Mouse (Mus musculus) erythroblast, adult 5-6 weeks (primary cell): ENCODE results near the gene Cbr4. TPM values are rescaled to one million over a fixed set of nuclear protein-coding genes. Genes with fewer than 3 reads are reported as not detected.

Experiments used
- ATAC-seq: replicated peaks from 2 replicates; pipeline ENCODE4 v1.8.0; 2016; ENCODE audit warnings: moderate number of reproducible peaks, mild to moderate bottlenecking, moderate TSS enrichment, inconsistent platforms; ENCODE audit not compliant: poor library complexity, low FRiP score, severe bottlenecking
- total RNA-seq, 2 experiments: library from RNA; stranded (forward) in 1 of 2; stranded (reverse) in 1 of 2; fragments of 150-400 nt in 1 of 2; fragments of 200-764, 138-1000 nt in 1 of 2; gene quantifications; 2 replicates each; pipeline versions ENCODE4 v1.2.3 to v1.2.4; 2015 to 2017; ENCODE audit warnings: low replicate concordance in 2 of 2

Gene Cbr4
- total RNA-seq, 2 experiments from 2014 or later = 4.8 to 5.3 TPM

DNA sequence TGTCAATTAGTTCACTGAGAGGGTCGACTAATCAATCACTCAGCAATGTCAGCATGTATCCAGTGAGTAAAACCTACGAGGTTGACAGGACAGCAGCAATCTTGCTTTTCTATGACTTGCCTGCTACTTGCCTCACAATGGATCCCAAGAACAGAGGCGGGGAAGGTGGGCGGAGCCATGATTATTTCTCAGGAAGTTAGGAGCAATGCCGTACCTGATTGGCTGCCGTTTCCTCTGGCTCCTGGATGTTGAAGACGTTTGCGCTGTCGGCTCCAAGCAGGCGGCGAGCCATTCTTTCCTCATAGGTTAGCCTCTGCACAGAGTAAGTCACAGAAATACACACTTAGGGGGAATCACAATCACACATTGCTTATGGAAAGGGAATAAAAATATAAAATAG, 47.9 kb downstream of the Cbr4 start:
- no peak for ATAC-seq

DNA sequence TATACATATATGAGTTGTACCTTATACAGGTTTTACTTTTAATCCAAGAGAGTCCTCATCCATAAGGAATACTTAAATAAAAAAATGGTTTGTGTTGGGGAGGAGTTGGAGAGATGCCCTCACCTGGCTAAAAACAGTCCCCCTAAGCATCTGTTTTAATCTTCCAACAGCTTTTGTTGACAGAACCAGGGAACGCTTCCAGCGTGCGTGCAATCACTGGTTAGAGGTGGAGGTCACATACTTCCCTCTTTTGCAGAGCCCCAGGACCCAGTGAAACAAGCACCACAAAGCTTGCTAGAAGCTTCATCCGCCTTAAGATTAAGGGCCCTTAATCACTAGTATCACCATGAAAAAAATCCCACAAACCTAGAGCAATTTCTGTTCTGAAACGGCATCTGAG, 49.9 kb downstream of the Cbr4 start:
- no peak for ATAC-seq

DNA sequence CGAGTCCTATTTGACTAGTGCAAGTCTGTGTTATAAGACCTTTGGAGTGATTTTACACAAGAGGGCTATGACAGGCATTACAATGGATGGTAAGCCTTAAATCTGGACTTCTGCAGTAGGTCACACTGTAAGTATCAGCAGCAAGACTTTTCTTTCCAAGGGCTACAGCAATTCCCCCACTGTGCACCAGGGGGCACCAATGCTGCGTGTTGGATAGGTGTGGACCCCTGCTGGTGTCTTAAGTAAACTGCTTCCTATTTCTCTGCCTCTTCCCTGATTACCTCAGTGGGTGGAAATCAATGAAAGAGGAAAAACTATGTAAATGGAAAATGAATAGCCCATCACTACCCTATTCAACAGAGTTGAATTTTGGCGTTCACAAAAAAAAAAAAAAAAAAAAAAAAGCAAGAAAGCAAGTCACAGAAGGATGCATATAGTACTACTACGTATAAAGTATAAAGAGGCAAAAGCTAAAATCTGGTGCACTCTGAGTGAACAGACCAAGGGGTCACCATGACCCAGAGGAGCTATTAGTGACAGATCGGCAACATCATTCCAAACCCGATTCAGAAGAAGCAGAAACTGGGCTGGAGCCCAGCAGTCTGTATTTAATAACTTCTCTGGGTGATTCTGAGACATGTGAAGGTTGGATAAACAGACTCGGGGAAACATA, 52.4 kb downstream of the Cbr4 start:
- ATAC-seq = peak; percentile 79

DNA sequence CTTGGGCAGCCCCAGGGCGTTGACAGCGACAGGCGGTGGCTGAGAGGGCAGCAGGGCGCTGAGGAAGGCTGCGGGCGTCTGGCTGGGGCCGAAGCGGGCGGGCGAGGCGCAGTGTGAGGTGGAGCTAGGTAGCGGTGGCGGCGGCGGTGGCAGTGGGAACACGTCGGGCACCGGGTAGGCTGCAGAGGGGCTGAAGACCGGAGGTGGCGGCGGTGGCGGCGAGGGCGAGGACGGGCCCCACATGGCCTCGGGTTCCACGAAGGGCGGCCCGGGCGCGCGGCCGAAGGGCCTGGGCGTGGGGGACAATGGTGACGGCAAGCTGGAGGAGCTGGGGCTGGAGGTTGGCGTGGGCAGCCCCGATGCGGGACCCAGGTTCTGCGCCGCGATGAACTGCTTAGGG, 62.1 kb downstream of the Cbr4 start:
- ATAC-seq = no peak

DNA sequence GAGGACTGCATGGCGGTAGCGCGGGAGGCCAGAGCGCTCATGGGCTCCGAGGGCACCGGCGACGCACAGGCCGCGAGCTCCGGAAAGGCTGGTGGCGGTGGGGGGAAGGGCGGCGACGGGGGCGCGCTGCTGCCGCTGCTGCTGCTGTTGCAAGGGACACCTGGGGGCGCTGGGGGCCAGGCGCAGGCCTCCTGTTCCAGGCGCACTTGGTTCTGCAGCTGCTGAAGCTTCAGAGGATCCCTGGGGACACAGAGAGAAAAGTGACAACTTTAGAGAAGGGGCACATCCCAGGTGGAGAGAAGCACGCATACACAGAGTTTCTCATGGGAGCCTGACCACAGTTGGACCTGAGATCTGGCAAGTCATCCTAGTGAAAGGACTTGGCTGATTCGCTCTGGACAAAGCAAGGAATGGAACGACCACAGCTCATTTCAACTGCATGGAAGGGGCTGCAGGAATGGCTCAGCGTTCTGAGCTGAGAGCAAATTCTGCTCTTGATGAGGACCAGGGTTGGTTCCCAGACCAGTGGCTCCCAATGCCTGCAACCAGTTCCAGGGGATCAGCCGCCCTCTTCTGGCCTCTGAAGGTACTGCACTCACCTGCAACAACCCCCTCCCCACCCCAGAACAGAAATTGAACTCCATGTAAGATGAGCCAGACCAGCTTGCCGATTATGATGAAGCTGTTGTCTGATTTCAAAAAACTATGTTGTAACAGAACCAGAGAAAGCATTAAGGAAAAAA, 62.6 kb downstream of the Cbr4 start:
- ATAC-seq = no peak

DNA sequence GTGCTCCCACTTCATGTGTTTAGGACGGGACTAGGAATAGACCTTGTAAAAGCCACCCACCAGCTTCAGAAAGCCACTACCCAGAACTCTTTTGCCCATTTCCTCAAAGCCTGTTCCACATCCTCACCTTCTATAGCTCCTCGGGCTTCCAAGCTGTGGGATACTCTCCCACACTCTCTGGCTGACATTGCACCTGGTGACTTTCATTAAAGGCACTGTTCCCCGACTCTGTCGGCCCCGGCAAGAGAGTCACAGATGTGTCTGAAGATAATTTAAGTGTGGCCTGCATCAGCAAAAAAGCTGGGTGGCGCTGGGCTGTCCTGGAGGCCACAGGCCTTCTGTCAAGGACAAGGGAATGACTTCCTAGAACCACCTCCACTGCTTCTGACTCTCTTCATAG, 64.7 kb downstream of the Cbr4 start:
- no peak for ATAC-seq

DNA sequence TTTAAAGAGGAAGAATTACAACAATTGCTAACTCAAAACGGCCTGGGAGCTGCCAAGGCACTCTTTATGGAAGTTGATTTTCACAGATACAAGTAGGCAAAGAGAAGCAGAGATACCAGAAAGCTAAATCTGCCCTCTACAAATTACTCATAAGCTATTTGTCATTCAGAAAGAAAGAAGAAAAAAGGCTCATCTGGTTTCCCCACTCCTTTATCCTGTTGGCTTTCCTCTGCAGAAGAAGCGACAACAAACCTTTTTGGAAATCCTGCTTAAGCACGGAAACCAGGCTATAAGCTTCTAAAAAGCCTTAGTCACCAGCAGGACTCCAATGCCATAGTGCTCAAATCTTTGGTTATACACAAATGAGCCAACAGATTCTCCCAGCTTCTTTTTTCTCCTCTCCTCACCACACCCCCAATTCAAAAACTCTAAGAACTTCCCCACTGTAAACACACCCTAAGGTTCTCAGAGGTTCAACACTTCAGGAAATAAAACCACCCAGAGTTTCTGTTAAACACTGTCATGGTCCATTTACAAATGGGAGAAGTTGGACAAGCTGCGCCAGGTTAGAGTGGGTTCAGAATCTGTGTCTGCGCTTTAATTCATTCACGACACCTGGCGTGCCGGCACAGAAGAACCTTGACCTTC, 65.3 kb downstream of the Cbr4 start:
- ATAC-seq = no peak

DNA sequence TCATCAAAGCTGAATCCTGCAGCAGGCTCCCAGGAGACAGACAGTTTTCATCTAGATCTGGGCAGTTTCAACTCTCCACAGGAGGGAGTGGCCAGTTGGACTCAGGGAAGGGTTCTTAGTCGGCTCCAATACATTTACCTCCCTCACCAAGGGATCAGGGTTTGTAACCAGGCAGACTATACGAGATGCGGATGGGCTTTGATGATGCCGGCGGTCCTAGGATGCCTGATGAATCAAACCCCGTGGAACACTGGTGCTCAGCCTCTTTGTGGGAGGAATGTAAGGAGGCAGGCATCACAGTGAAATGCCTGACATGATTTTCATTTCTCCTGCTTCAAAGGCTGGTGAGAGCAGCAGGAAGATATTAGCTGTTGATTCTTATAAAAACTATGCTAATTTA, 67.8 kb downstream of the Cbr4 start:
- no peak for ATAC-seq

DNA sequence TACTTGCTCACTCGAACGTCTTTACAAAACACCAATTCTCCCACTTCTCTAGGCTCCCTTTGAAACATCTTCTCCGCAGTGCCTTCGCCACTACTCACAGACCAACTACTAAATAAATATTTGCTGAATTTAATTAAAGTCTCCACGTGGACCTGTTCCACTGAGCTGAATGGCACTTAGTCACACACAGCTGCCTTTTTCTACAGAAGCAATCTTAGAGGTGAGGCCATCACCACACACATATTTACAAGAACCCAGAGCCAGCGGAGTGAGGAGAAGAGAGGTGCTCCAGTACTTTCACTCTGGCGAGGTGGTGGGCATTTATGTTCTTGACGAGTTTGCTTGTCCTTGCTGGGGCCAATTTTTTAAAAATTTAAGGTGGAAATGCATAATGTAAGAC, 68.7 kb downstream of the Cbr4 start:
- ATAC-seq = no peak
